ENCODE assay signal across 16 mouse cellular contexts in the genomic region with DNA sequence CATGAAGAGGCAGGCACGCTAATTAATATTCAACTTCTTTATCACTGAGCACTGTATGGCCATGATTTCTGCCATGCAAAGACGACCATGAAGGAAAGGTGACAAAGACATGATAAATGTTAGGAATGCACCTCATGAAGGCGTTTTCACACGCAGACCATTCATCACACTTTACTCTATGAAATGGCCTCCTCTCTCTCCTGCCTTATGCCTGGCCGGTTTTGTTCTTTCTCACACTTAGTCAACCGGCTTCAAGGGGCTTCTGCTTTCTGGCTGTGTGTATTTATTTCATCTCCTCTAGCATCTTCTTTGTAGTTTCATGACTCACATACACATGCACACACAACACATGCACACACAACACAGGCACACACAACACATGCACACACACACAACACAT. TPM values are rescaled to one million over a fixed set of nuclear protein-coding genes. Genes with fewer than 3 reads are reported as not detected.
"Had no signal": no experiment of that assay in that cellular context is flagged by ENCODE, and none has a peak within 500 bp of the region (broad histone marks: within the 10 kb centered on the region; RNA-seq: fewer than 3 reads in every experiment).

No protein-coding gene starts in this region.

- ATAC-seq: lung, postnatal 0 days; midbrain, embryonic 13.5 days; midbrain, embryonic 15.5 days had no signal

- H3K9me3 ChIP-seq: lung, embryonic 15.5 days; megakaryocyte, embryonic 14.5 days; midbrain, embryonic 13.5 days; midbrain, embryonic 15.5 days; neural tube, embryonic 12.5 days; stomach, embryonic 15.5 days had no signal

- H3K4me3 ChIP-seq: lung, embryonic 15.5 days; megakaryocyte, embryonic 14.5 days; midbrain, embryonic 13.5 days; midbrain, embryonic 15.5 days; neural tube, embryonic 12.5 days; stomach, embryonic 15.5 days had no signal

- DNase-seq: lung, adult 2 months; lung, postnatal 14 days; lung, postnatal 36 days; right cerebral cortex, postnatal 14 days; thymus, adult 2 months; thymus, postnatal 36 days had no signal

- H3K27ac ChIP-seq: lung, embryonic 15.5 days; macrophage; midbrain, embryonic 13.5 days; midbrain, embryonic 15.5 days; neural tube, embryonic 12.5 days; stomach, embryonic 15.5 days; stomach, postnatal 0 days had no signal

- H3K9ac ChIP-seq: lung, embryonic 15.5 days; midbrain, embryonic 13.5 days; midbrain, embryonic 15.5 days; neural tube, embryonic 12.5 days; stomach, embryonic 15.5 days had no signal

- H3K4me2 ChIP-seq: lung, embryonic 15.5 days; midbrain, embryonic 11.5 days; midbrain, embryonic 13.5 days; midbrain, embryonic 15.5 days; neural tube, embryonic 12.5 days; stomach, embryonic 15.5 days had no signal

- H3K36me3 ChIP-seq: lung, embryonic 15.5 days; midbrain, embryonic 13.5 days; midbrain, embryonic 15.5 days; neural tube, embryonic 12.5 days; stomach, embryonic 15.5 days had no signal

- H3K27me3 ChIP-seq: lung, embryonic 15.5 days; megakaryocyte, embryonic 14.5 days; midbrain, embryonic 13.5 days; midbrain, embryonic 15.5 days; neural tube, embryonic 12.5 days; stomach, embryonic 15.5 days had no signal

RNA-seq across cellular contexts. Expression of a gene that starts 2.9 kb away (rescaled TPM):
- polyA plus RNA-seq: macrophage had no signal

RNA-seq across cellular contexts. Expression of a gene that starts 19.7 kb away (rescaled TPM):
- polyA plus RNA-seq: macrophage had no signal
